Mouse (Mus musculus) thymus, postnatal 0 days (tissue): ENCODE measurements around the gene Fmo5. TPM values are rescaled to one million over a fixed set of nuclear protein-coding genes. Genes with fewer than 3 reads are reported as not detected.
A peak's percentile ranks its signal among the peaks of the same experiment; 100 is the strongest.

ENCODE experiments used
- DNase-seq: peaks from one replicate; pipeline ENCODE4 v3.0.0-alpha.2; 2015; ENCODE audit warnings: low spot score
- microRNA-seq: library from miRNA; unstranded; fragments of <30 nt; microRNA quantifications from one replicate; pipeline ENCODE4, GENCODE M21; 2016; ENCODE audit warnings: borderline number of aligned reads
- polyA plus RNA-seq: library from polyadenylated mRNA; unstranded; fragments of >200 nt; fragmentation: Nextera tagmentation; extraction: Ambion mirVana; gene quantifications from 2 replicates; pipeline ENCODE4 v1.2.1, GENCODE M21; 2015

Gene Fmo5
- polyA plus RNA-seq, 1 experiment from 2014 or later = 4.3 TPM

DNA sequence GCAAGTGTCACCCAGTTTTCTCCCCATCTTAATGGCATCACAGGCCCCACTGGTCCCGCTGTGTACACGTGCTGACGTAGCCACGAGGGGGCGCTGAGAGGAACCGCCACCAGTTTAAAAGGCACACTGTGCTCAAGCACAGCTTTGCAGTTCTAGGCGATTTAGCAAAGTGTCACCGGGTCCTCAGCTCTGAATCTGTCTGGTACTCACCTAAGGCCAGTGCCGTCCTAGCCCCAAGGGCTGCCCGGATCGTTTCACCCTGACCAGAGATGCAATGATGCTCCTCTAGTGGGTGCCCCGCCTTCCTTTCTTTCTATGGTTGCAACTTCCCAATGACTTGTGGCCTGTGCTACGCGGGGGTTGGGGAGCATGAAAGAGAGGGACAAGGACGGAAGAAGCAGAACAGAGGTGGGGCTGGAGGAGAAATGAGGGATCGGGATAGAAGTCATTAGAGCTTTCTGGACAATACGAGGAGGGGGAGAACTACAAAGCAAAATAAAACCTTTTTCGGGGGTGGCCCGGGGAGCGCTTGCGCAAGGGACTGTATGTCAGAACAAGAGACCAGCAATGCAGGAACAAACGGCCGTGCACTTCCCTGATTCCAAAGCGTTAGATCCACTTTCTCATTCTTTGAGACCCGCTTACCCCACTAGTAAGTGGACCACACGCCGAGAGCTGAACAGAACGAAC lies 52.2 kb downstream of the Fmo5 start:
- peak; percentile 86 for DNase-seq

DNA sequence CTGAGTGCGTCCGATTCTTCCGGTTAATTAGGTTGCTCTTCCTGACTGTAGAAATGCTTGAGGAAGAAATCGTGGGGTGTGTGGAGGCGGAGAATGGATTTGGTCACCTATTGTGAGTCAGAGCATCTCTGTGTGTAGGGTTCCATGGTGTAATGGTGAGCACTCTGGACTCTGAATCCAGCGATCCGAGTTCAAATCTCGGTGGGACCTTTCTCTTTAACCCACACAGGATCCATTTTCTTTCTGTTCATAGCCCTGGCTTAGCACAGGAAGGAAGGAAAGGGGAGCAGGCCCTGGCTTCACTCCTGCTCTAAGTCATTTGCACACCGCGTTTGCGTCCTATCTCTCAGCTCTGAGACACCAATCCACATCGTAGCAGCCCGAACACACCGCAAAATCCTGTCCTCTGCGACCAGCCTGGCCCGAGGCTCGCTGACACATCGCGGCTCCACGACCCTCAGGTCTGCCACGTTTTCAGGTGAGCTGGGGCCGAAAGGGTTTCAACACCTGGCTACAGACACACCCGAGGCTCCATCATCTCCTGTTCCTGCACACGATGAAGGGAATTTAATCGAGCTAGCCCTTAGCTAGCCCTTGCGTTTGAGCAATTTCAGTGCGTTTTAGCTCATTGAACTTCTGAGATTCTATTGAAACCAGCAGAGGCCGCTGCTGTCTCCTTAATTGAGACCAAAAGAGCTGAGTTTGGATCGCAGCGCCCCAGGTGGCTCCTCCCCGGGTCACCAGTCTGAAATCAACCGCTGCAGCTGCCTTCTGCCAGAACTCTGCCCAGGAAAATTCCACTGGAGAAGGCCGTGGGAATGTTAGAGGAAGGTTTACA lies 52.9 kb downstream of the Fmo5 start:
- peak; percentile 80 for DNase-seq

- DNase-seq = peak; percentile 6
Observed at GRCm38 (mm10) chr3:97682159-97682502, 53.5 kb downstream of the Fmo5 start.

DNA sequence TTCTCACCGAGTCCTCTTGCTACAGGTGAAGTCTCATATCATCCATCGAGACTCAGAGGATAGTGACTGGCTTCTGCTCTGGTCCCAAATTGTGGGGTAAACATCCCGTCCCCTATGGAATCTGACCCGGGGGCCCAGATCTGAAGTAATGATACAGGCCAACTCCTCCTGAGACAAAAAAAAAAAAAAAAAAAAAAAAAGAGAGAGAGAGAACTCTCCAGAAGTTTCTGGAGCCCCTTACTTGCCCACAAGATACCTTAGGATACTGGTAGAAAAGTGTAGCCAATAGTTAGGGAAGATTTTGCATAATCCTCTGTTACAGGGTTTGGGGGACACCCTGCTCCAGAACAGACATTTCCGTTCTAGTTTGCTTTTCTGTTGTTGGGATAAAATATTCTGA lies 54.0 kb downstream of the Fmo5 start:
- no peak for DNase-seq

DNA sequence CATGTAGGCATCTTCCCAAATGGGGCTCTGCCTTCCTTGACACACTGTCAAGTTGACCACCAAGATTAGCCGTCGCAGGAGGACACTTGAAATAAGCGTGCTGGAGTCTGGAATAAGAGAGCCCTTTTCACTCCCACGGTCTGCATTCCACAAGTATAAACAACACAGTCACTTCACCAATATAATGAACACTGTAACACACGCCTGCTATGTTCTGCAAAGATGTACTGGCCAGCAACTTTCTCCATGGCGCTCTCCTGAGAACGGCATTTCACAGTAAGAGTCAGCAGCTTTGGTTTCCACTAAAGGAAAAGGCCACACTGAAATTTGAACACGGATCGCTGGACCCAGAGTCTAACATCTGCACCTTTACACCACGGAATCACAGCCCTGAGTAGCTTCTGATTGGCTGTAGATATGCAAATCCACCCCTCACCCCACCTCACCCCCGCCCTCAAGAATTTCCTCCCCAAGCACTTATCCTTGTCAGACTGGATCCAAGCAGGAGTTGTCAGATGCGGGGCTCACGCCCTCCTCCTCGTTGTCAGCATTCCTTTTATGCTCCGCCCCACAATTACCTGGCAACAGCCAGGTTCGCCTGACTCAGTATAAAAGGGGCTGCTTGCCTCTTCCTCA lies 55.1 kb downstream of the Fmo5 start:
- no peak for DNase-seq

- no peak for DNase-seq
Observed at GRCm38 (mm10) chr3:97686372-97687117, 57.9 kb downstream of the Fmo5 start.

DNA sequence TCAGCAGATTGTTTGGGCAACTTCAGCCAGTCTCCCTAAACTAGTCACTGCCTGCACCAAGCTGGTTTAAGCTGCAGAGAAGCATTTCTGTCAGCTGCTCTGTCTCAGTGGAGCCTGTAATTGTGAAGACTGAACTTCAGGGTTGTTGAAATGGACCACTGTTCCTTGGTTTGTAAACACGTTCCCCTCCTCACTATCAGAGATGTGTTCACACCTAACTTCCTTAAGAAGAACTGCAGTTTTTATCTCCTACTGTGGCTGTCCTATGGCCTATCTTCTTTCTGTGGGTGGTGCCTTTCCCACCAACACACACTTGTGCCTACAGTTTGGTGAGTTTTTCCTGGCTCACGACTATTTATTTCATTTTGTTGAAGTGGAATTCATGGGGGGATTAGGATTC lies 60.7 kb downstream of the Fmo5 start:
- DNase-seq = no peak

- no peak for DNase-seq
Observed at GRCm38 (mm10) chr3:97690590-97690989, 62.0 kb downstream of the Fmo5 start.

DNA sequence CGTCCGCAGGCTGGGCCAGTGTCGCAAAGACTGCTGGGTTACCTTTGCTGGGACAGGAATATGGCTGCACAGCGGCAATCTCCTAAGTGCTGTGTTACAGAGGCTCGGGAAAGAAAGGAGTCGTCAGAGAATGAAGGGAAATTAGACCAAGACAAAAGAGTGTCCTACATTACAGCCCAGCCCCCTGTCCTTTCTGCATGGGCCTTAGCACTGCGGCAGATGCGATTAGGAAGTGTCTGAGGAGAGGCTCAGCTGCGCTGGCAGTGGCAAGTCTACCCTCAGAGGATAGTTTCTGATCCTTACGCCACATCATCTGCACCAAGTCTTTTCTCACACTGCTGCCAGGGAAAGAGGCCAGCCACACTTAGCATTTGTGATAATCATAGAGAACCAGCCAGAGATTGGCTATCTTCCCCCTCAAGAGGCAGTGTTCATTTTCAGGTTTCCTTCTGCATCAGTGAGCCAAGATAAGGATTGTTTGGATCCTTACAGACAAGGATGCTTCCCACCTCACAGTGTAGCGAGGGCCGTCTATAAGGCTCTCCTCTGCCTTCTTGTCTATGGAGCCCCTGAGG lies 62.9 kb downstream of the Fmo5 start:
- no peak for DNase-seq

DNA sequence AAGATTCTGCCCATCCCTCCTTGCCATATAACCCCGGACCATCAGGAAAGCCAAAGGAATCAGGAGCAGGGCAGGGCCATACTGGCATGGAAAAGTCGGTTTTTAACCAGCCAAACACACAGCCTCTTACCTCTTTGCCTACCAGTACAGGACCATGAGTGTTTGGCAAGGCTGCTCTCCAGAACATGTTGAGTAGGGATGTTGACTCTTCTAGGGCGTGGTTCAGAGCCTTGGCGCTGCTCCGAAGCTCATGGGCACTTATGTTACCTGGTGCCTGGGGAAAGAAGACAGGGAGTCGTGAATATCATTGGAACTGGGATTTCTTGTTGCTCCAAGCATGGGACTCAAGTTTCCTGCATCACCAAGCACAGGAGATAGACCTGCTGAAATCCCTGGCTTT lies 65.2 kb downstream of the Fmo5 start:
- no peak for DNase-seq

- DNase-seq = no peak
Observed at GRCm38 (mm10) chr3:97696866-97697265, 68.3 kb downstream of the Fmo5 start.

GRCm38 (mm10) chr3:97697291-97697690 lies 68.7 kb downstream of the Fmo5 start:
- no peak for DNase-seq

DNA sequence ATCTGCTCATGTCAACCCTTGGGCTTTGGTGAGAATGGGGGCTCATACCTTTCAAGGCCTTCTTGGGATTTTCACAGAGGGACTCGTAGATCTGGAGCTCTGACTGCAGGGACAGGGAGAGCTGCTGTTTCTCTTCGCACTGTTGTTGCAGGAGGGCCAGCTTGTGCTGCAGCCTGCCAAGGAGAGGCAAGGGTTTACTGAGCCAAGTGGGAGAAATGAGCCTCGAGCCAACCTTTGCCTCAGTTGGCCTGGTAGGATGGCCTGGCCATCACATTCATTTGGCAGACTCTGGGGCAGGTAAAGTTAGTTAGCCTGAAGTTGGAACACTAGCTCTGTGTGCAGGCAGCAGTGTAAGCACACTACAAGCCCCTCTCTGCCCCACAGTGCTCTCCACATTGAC lies 70.5 kb downstream of the Fmo5 start:
- DNase-seq = no peak

- DNase-seq = no peak
Observed at GRCm38 (mm10) chr3:97701198-97701597, 72.6 kb downstream of the Fmo5 start.

GRCm38 (mm10) chr3:97702448-97703080 lies 74.0 kb downstream of the Fmo5 start:
- no peak for DNase-seq

Small RNA genes lying within 50 kb of the gene (microRNA-seq; reads per million reads assigned to microRNA genes)
- not detected for gene Mir7225

Other genes with a start within 250 kb of the Fmo5 start
- gene Olfr1402, start 206.8 kb upstream of the Fmo5 start, polyA plus RNA-seq = not detected in 2 replicates
- 30.1 and 33.9 TPM in 2 replicates for gene Chd1l, start 18.6 kb upstream of the Fmo5 start, polyA plus RNA-seq
- gene Prkab2, start 29.4 kb downstream of the Fmo5 start, polyA plus RNA-seq = 3.4 and 3.6 TPM in 2 replicates
- gene Gm17651, start 45.9 kb downstream of the Fmo5 start, polyA plus RNA-seq = not detected in 2 replicates